Mouse (Mus musculus) liver (tissue): ENCODE measurements around the gene Cd40lg.
A peak's percentile ranks its signal among the peaks of the same experiment; 100 is the strongest.

ENCODE experiments used
- DNase-seq: peaks from one replicate; pipeline ENCODE4 v3.0.0-alpha.2; 2020; ENCODE audit warnings: mixed read lengths

Cd40lg gene

GRCm38 (mm10) chrX:57211876-57212275 is at the start of gene Cd40lg:
Gene Cd40lg (plus strand): TSS chrX:57212143.
- DNase-seq, result no peak

GRCm38 (mm10) chrX:57166549-57166948 is 45.4 kb upstream of the Cd40lg start:
- no peak for DNase-seq

GRCm38 (mm10) chrX:57171269-57171668 is 40.7 kb upstream of the Cd40lg start:
- DNase-seq, result no peak

GRCm38 (mm10) chrX:57177225-57177779 is 34.6 kb upstream of the Cd40lg start:
- DNase-seq, result no peak

DNA sequence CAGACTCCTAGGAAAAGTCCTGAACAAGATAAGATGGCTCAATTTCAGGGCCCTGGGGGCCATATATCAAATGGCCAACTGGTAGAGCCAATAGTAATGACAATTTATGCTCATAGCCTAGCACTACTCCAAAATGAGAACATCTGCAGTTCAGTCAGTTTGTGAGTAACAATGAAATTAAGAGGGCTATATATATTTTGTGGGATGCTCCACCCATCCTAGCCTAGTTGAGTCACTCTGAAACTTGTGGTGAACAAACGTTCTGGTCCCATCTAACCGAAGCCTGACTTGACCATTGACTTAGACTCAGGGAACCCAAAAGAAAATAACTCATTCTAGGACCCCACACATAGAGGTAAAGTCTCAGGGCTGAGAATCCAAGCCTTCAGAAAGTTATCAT is 29.5 kb upstream of the Cd40lg start:
- no peak for DNase-seq

- DNase-seq, result no peak
Measured at GRCm38 (mm10) chrX:57183359-57183758, 28.6 kb upstream of the Cd40lg start.

DNA sequence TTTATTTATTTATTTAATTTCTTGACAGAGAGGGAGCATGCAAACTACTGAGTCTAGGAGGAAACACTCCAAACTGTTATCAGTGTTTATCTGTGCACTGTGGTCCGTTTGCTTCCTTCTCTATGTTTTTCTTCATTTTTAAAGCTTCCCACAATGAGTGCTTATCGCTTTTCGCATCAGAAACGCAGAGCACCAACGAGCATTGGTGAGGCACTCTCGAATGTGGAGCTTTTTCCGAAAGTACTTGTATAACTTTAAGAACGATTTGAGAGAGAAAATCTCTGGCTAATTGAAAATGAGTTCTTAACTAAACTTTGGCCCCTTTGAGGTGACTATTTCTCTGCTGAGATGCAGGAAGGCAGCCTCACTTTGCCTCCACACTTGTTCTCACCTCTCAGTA is 24.6 kb upstream of the Cd40lg start:
- no peak for DNase-seq

GRCm38 (mm10) chrX:57189335-57189734 is 22.6 kb upstream of the Cd40lg start:
- no peak for DNase-seq

- DNase-seq, result no peak
Measured at GRCm38 (mm10) chrX:57196319-57196718, 15.6 kb upstream of the Cd40lg start.

DNA sequence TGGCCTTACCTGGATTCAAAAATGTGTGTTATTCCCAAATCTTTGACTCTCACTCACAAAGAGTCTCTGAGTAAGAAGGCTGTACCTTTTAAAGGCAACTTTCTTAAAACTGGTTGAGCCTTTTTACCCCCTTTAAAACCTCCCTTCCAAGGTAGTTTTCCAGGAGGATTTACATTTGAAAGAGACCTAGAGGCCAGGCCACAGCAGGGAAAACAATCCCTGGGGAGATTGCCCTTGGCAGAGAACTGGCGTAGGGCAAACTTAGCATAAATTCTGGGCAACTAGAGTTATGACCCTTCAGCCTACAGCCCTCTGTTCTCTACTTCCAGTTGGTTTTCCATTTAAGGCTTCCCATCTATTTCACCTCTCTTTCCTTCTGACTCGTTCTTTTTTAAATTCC is 13.9 kb upstream of the Cd40lg start:
- DNase-seq, result no peak

GRCm38 (mm10) chrX:57200397-57200796 is 11.5 kb upstream of the Cd40lg start:
- DNase-seq, result no peak

DNA sequence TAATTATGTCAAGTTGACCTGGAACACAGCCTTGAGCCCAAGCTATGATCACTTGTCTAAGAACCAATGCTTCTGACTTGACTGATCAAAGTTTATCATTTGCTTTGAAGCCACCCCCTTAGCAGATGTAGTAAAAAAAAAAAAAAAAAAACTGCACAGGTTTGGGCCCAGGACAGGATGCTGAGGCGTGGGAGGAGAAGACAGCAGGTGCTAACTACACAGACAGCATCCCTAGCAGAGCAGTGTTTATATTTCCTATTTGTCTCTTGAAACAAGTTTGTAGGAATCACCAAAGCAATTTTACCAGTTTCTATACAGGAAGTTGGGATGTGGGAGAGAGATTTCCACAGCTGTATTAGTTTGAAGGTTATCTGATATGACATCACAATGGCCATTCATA is 1.4 kb upstream of the Cd40lg start:
- no peak for DNase-seq

DNA sequence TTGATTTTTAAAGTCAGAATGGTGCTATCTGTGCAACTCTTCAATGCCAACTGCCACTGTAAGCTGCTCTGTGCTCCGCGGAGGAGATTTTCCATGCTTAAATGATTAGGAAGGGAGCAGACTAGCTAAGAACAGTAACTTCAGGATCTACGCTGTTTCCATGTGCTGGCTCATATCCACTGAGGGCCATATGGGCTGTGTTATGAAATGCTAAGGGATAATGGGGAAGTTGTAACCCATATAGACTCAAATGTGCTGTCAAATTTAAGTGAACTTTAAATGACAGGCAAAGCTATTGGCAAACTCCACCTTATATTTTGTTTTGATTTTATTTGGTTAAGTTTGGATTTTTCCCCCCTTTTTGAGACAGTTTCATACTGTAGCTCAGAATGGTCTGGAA is 919 bp downstream of the Cd40lg start:
- DNase-seq, result no peak

DNA sequence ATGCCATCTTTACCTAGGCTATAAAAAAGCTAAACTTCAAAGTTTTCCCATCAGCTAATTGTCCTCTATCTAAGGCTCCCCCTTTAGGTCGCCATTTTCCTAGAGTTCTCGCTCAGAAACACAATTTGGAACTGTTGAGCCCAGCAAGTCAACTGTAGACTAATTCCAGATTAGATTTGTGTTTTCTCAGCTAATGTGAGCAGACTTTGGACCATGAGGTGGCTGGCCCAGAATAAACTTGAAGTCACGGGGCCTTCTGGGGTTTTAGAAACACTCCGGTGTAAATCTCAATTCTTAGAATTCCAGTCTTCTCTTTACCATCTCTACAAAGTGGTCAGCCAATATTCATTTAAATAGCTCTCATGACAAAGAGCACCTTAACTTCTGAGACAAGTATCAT is 3.6 kb downstream of the Cd40lg start:
- no peak for DNase-seq

DNA sequence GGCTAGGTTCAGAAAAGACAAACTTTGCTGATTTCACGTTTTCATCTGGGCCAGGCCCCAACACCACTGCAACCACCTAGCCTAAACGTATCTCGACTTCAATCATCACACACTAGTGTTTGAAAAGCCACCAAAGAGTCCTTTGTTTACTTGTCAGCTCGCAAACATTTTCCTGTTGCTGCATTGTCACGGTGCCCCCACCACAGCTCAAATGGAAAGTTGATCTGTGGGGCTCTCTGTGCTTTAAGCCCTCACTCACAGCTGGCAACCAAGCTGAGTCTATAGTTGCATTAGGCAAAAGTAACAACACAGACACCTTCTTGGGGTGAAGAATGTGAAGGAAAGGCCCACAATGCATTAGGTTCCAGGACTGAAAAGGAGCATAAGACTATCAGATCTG is 4.3 kb downstream of the Cd40lg start:
- DNase-seq, result no peak

GRCm38 (mm10) chrX:57219563-57219962 is 7.6 kb downstream of the Cd40lg start:
- no peak for DNase-seq

- no peak for DNase-seq
Measured at GRCm38 (mm10) chrX:57221881-57222280, 9.9 kb downstream of the Cd40lg start.

DNA sequence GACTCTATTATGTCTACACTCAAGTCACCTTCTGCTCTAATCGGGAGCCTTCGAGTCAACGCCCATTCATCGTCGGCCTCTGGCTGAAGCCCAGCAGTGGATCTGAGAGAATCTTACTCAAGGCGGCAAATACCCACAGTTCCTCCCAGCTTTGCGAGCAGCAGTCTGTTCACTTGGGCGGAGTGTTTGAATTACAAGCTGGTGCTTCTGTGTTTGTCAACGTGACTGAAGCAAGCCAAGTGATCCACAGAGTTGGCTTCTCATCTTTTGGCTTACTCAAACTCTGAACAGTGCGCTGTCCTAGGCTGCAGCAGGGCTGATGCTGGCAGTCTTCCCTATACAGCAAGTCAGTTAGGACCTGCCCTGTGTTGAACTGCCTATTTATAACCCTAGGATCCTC is 11.4 kb downstream of the Cd40lg start:
- DNase-seq, result no peak

- DNase-seq, result no peak
Measured at GRCm38 (mm10) chrX:57228178-57228577, 16.2 kb downstream of the Cd40lg start.

GRCm38 (mm10) chrX:57233596-57233995 is 21.7 kb downstream of the Cd40lg start:
- no peak for DNase-seq

GRCm38 (mm10) chrX:57235982-57236381 is 24.0 kb downstream of the Cd40lg start:
- DNase-seq, result peak; percentile 22

GRCm38 (mm10) chrX:57238572-57238971 is 26.6 kb downstream of the Cd40lg start:
- DNase-seq, result no peak

GRCm38 (mm10) chrX:57253329-57254055 is 41.5 kb downstream of the Cd40lg start:
- DNase-seq, result no peak

- no peak for DNase-seq
Measured at GRCm38 (mm10) chrX:57260744-57261143, 48.8 kb downstream of the Cd40lg start.

- DNase-seq, result no peak
Measured at GRCm38 (mm10) chrX:57263515-57263914, 51.6 kb downstream of the Cd40lg start.
